Mouse (Mus musculus): ENCODE results near the gene Tigd3. TPM values are rescaled to one million over a fixed set of nuclear protein-coding genes. Genes with fewer than 3 reads are reported as not detected.
A peak's percentile ranks its signal among the peaks of the same experiment; 100 is the strongest.

Tigd3 gene
- polyA plus RNA-seq, 1 experiment, result 4.0 TPM

GRCm38 (mm10) chr19:5881155-5881554, 12.8 kb downstream of the Tigd3 start:
- WGBS, result 100% methylated on average over 6 of the region's 6 CpGs

GRCm38 (mm10) chr19:5879735-5880134, 14.2 kb downstream of the Tigd3 start:
- no peak for TF ChIP-seq CTCF (IDR thresholded peaks at IDR 0.05; ENCODE audit: borderline replicate concordance, control insufficient read depth, extremely low read depth, insufficient read depth, low read length, poor library complexity)
- no peak for TF ChIP-seq POLR2A (IDR thresholded peaks at IDR 0.05; ENCODE audit: control insufficient read depth, extremely low read depth, insufficient read depth, low read length, poor library complexity)
- Histone ChIP-seq H3K27me3 (ENCODE audit: control insufficient read depth, insufficient read depth, low read length) (no peaks in the 10 kb centered on the region), H3K27ac (ENCODE audit: control insufficient read depth, insufficient read depth, low read length) (no peak overlapping the region), H3K4me3 (ENCODE audit: control insufficient read depth, insufficient read depth, low read length) (no peak overlapping the region), H3K36me3 (ENCODE audit: control insufficient read depth, insufficient read depth, low read length) (no peaks in the 10 kb centered on the region), H3K4me1 (replicated peaks; ENCODE audit: control insufficient read depth, insufficient read depth, low read length) (peaks cover 26% of the 10 kb centered on the region)
- WGBS, result 93% methylated on average over 7 of the region's 7 CpGs
- DNase-seq, result no peak

More at GRCm38 (mm10) chr19:5881155-5881554, 12.8 kb downstream of the Tigd3 start:
- H3K4me1 ChIP-seq (replicated peaks; ENCODE audit: control insufficient read depth, insufficient read depth, low read length), result peaks cover 20% of the 10 kb centered on the region
- H3K36me3 ChIP-seq (ENCODE audit: control insufficient read depth, insufficient read depth, low read length), result no peaks in the 10 kb centered on the region
- DNase-seq, result no peak
- no peaks in the 10 kb centered on the region for H3K27me3 ChIP-seq (ENCODE audit: control insufficient read depth, insufficient read depth, low read length)
- H3K4me3 ChIP-seq (ENCODE audit: control insufficient read depth, insufficient read depth, low read length), result no peak overlapping the region
- H3K27ac ChIP-seq (ENCODE audit: control insufficient read depth, insufficient read depth, low read length), result no peak overlapping the region
- TF ChIP-seq CTCF (IDR thresholded peaks at IDR 0.05; ENCODE audit: borderline replicate concordance, control insufficient read depth, extremely low read depth, insufficient read depth, low read length, poor library complexity) (no peak), POLR2A (IDR thresholded peaks at IDR 0.05; ENCODE audit: control insufficient read depth, extremely low read depth, insufficient read depth, low read length, poor library complexity) (no peak)

GRCm38 (mm10) chr19:5878916-5879315, 15.0 kb downstream of the Tigd3 start:
- DNase-seq, result no peak
- 61% methylated on average over 3 of the region's 3 CpGs for WGBS
- Histone ChIP-seq H3K27ac (ENCODE audit: control insufficient read depth, insufficient read depth, low read length) (no peak overlapping the region), H3K27me3 (ENCODE audit: control insufficient read depth, insufficient read depth, low read length) (no peaks in the 10 kb centered on the region), H3K36me3 (ENCODE audit: control insufficient read depth, insufficient read depth, low read length) (no peaks in the 10 kb centered on the region), H3K4me3 (ENCODE audit: control insufficient read depth, insufficient read depth, low read length) (no peak overlapping the region), H3K4me1 (replicated peaks; ENCODE audit: control insufficient read depth, insufficient read depth, low read length) (peaks cover 29% of the 10 kb centered on the region)
- no peak for TF ChIP-seq POLR2A (IDR thresholded peaks at IDR 0.05; ENCODE audit: control insufficient read depth, extremely low read depth, insufficient read depth, low read length, poor library complexity)
- no peak for TF ChIP-seq CTCF (IDR thresholded peaks at IDR 0.05; ENCODE audit: borderline replicate concordance, control insufficient read depth, extremely low read depth, insufficient read depth, low read length, poor library complexity)

- TF ChIP-seq POLR2A (IDR thresholded peaks at IDR 0.05; ENCODE audit: control insufficient read depth, extremely low read depth, insufficient read depth, low read length, poor library complexity) (no peak), CTCF (IDR thresholded peaks at IDR 0.05; ENCODE audit: borderline replicate concordance, control insufficient read depth, extremely low read depth, insufficient read depth, low read length, poor library complexity) (no peak)
- Histone ChIP-seq H3K27ac (ENCODE audit: control insufficient read depth, insufficient read depth, low read length) (no peak overlapping the region), H3K27me3 (ENCODE audit: control insufficient read depth, insufficient read depth, low read length) (no peaks in the 10 kb centered on the region), H3K36me3 (ENCODE audit: control insufficient read depth, insufficient read depth, low read length) (no peaks in the 10 kb centered on the region), H3K4me1 (replicated peaks; ENCODE audit: control insufficient read depth, insufficient read depth, low read length) (peaks cover 35% of the 10 kb centered on the region), H3K4me3 (ENCODE audit: control insufficient read depth, insufficient read depth, low read length) (no peak overlapping the region)
- 35% methylated on average over 7 of the region's 7 CpGs for whole genome bisulfite sequencing
- no peak for DNase-seq
These were observed 15.6 kb downstream of the Tigd3 start for GRCm38 (mm10) chr19:5878362-5878722.

- peak; percentile 79 for DNase-seq
- H3K36me3 ChIP-seq (ENCODE audit: control insufficient read depth, insufficient read depth, low read length), result no peaks in the 10 kb centered on the region
- H3K4me3 ChIP-seq (ENCODE audit: control insufficient read depth, insufficient read depth, low read length), result peak within 1 kb of the TSS; percentile 49
- peaks cover 40% of the 10 kb centered on the region for H3K4me1 ChIP-seq (replicated peaks; ENCODE audit: control insufficient read depth, insufficient read depth, low read length)
- H3K27ac ChIP-seq (ENCODE audit: control insufficient read depth, insufficient read depth, low read length), result peak within 1 kb of the TSS; percentile 91
- WGBS, result 8% methylated on average over 15 of the region's 15 CpGs
- TF ChIP-seq CTCF (IDR thresholded peaks at IDR 0.05; ENCODE audit: borderline replicate concordance, control insufficient read depth, extremely low read depth, insufficient read depth, low read length, poor library complexity) (peak; percentile 92), POLR2A (IDR thresholded peaks at IDR 0.05; ENCODE audit: control insufficient read depth, extremely low read depth, insufficient read depth, low read length, poor library complexity) (no peak)
- H3K27me3 ChIP-seq (ENCODE audit: control insufficient read depth, insufficient read depth, low read length), result no peaks in the 10 kb centered on the region
These were observed 16.2 kb downstream of the Tigd3 start, which contains the start of gene Slc25a45 for GRCm38 (mm10) chr19:5877618-5878361. TSS of gene Slc25a45 (plus strand) at chr19:5877808.

- H3K4me1 ChIP-seq (replicated peaks; ENCODE audit: control insufficient read depth, insufficient read depth, low read length), result peaks cover 63% of the 10 kb centered on the region
- WGBS, result under 1% methylated on average over 37 of the region's 37 CpGs
- DNase-seq, result peak; percentile 95
- TF ChIP-seq POLR2A (IDR thresholded peaks at IDR 0.05; ENCODE audit: control insufficient read depth, extremely low read depth, insufficient read depth, low read length, poor library complexity) (peak; percentile 87), CTCF (IDR thresholded peaks at IDR 0.05; ENCODE audit: borderline replicate concordance, control insufficient read depth, extremely low read depth, insufficient read depth, low read length, poor library complexity) (no peak)
- no peaks in the 10 kb centered on the region for H3K27me3 ChIP-seq (ENCODE audit: control insufficient read depth, insufficient read depth, low read length)
- peak within 1 kb of the TSS; percentile 57 for H3K27ac ChIP-seq (ENCODE audit: control insufficient read depth, insufficient read depth, low read length)
- peaks cover 3% of the 10 kb centered on the region; the same call in 1 of the 2 replicates for H3K36me3 ChIP-seq (ENCODE audit: control insufficient read depth, insufficient read depth, low read length)
- H3K4me3 ChIP-seq (ENCODE audit: control insufficient read depth, insufficient read depth, low read length), result peak within 1 kb of the TSS; percentile 88
These were observed 18.9 kb downstream of the Tigd3 start, which contains the start of gene Frmd8 for GRCm38 (mm10) chr19:5874969-5875480. TSS of gene Frmd8 (minus strand) at chr19:5875274.
